In the genomic region with DNA sequence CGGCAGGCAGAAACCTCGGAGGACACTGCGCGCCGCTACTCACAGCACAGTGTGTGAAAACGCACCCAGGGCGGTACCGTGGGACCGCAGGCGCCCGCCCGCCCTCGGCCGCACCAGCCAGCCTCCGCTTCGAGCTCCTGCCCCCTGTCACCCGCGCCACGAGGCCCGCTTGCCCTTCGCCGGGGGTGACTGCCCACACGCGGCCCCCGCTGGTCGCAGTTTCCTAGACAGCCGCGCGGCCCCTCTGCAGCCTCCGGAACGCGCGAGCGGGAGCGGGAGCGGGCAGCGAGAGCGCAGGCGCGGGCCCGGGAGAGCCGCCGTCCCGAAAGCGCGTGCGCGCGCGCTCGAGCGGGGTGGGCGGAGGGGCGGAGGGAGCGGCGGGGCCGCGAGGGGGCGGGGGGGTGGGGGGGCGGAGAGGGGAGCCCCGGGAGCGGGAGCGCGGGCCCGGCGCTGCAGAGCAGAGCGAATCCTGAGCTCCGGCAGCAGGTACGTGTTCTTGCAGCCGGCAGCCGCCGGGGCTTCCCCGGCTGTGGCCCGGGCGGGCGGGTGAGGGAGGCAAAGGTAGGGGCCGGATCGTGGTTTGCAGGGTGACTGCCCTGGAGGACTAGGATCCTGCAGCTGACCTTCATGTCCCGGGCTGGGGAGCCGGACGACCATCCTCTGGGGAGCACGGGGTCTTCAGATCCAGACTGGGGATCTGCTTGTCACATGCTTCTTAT, we compare ENCODE assay signal across 8 mouse cellular contexts. TPM values are rescaled to one million over a fixed set of nuclear protein-coding genes. Genes with fewer than 3 reads are reported as not detected.
A peak's percentile ranks its signal among the peaks of the same experiment; 100 is the strongest.
DNase-seq lines count a peak whose midpoint lies in the region; ATAC-seq and TF ChIP-seq lines count a peak whose summit lies in the region.

A gene (minus strand): TSS at position 330 of the 719 bp plus-strand sequence.
A gene (plus strand): TSS at position 399 of the 719 bp plus-strand sequence.

- H3K27me3 ChIP-seq in embryonic facial prominence, embryonic 15.5 days = peaks cover 45% of the 10 kb centered on the region
- peaks cover 81% of the 10 kb centered on the region for H3K27me3 ChIP-seq in heart, embryonic 13.5 days (replicated peaks)
- H3K27me3 ChIP-seq in liver, embryonic 14.5 days (ENCODE audit: control insufficient read depth, insufficient read depth, low read length) = peaks cover 69% of the 10 kb centered on the region
- peaks cover 22% of the 10 kb centered on the region for H3K27me3 ChIP-seq in neural tube, embryonic 12.5 days (replicated peaks)
- H3K27me3 ChIP-seq in stomach, postnatal 0 days (ENCODE audit: control insufficient read depth, insufficient read depth, low read length) = 0 out of 2 replicates have a peak, but pooled peaks cover 2% of the 10 kb centered on the region

- peak; percentile 82 for ATAC-seq in embryonic facial prominence, embryonic 15.5 days (ENCODE audit: insufficient number of reproducible peaks, low FRiP score, low TSS enrichment, low read depth)
- ATAC-seq in heart, embryonic 13.5 days (ENCODE audit: extremely low read depth, insufficient number of reproducible peaks, low FRiP score, low TSS enrichment) = peak; percentile 75
- peak; percentile 55; the same call in 1 of the 2 replicates for ATAC-seq in liver, embryonic 14.5 days (ENCODE audit: insufficient read depth)
- peak; percentile 92 for ATAC-seq in neural tube, embryonic 12.5 days (ENCODE audit: low FRiP score, low read depth)
- ATAC-seq in stomach, postnatal 0 days (ENCODE audit: low FRiP score, low TSS enrichment) = peak; percentile 85

- 0% methylated on average over 42 of the region's 82 CpGs for WGBS in embryonic facial prominence, embryonic 15.5 days
- 0% methylated on average over 54 of the region's 82 CpGs for WGBS in heart, embryonic 13.5 days
- WGBS in liver, embryonic 14.5 days (ENCODE audit: insufficient replicate concordance) = under 1% methylated on average over 66 of the region's 82 CpGs
- WGBS in neural tube, embryonic 12.5 days = under 1% methylated on average over 64 of the region's 82 CpGs
- WGBS in stomach, postnatal 0 days = under 1% methylated on average over 54 of the region's 82 CpGs

- H3K4me2 ChIP-seq in embryonic facial prominence, embryonic 15.5 days (replicated peaks) = peak within 1 kb of the TSS; percentile 86
- H3K4me2 ChIP-seq in heart, embryonic 13.5 days = peak within 1 kb of the TSS; percentile 90
- H3K4me2 ChIP-seq in liver, embryonic 14.5 days (ENCODE audit: low read depth) = peak within 1 kb of the TSS; percentile 74
- H3K4me2 ChIP-seq in neural tube, embryonic 12.5 days (replicated peaks) = peak within 1 kb of the TSS; percentile 82
- peak within 1 kb of the TSS; percentile 90 for H3K4me2 ChIP-seq in stomach, postnatal 0 days (replicated peaks; ENCODE audit: low read depth)

- no peak for TF ChIP-seq EP300 in liver, embryonic 14.5 days (IDR thresholded peaks at IDR 0.05; ENCODE audit: low read depth)
- TF ChIP-seq EP300 in stomach, postnatal 0 days (optimal IDR thresholded peaks at IDR 0.05) = no peak

- H3K4me1 ChIP-seq in embryonic facial prominence, embryonic 15.5 days = peaks cover 21% of the 10 kb centered on the region
- H3K4me1 ChIP-seq in heart, embryonic 13.5 days = peaks cover 9% of the 10 kb centered on the region; the same call in 1 of the 2 replicates
- H3K4me1 ChIP-seq in liver, embryonic 14.5 days (replicated peaks; ENCODE audit: control insufficient read depth in 2 of 2, insufficient read depth in 2 of 2, low read length in 1 of 2) = no peaks in the 10 kb centered on the region
- peaks cover 9% of the 10 kb centered on the region for H3K4me1 ChIP-seq in neural tube, embryonic 12.5 days
- H3K4me1 ChIP-seq in stomach, postnatal 0 days (replicated peaks; ENCODE audit: control insufficient read depth, insufficient read depth) = no peaks in the 10 kb centered on the region

- no peaks in the 10 kb centered on the region for H3K9me3 ChIP-seq in embryonic facial prominence, embryonic 15.5 days (replicated peaks)
- no peaks in the 10 kb centered on the region for H3K9me3 ChIP-seq in heart, embryonic 13.5 days
- no peaks in the 10 kb centered on the region for H3K9me3 ChIP-seq in liver, embryonic 14.5 days (ENCODE audit: control insufficient read depth, low read length)
- H3K9me3 ChIP-seq in neural tube, embryonic 12.5 days = no peaks in the 10 kb centered on the region
- no peaks in the 10 kb centered on the region for H3K9me3 ChIP-seq in stomach, postnatal 0 days (ENCODE audit: control insufficient read depth, low read length)

- peak; percentile 42 for DNase-seq in 416B (ENCODE audit: low read depth)
- peak; percentile 85 to 89 for DNase-seq in adrenal gland, postnatal 36 days
- DNase-seq in kidney, postnatal 10 days = peak; percentile 84
- peak in 2 of 3 experiments; percentile 14 to 16 for DNase-seq in liver, embryonic 14.5 days (ENCODE audit: low read depth in 3 of 3, low spot score in 3 of 3)
- DNase-seq in stomach, postnatal 0 days (ENCODE audit: low spot score) = peak; percentile 79

- no peak for TF ChIP-seq CTCF in liver, embryonic 14.5 days (IDR thresholded peaks at IDR 0.05; ENCODE audit: low read depth)
- TF ChIP-seq CTCF in stomach, postnatal 0 days (IDR thresholded peaks at IDR 0.05; ENCODE audit: low read depth) = no peak

- peak within 1 kb of the TSS; percentile 60 for H3K9ac ChIP-seq in embryonic facial prominence, embryonic 15.5 days
- H3K9ac ChIP-seq in heart, embryonic 13.5 days = peak within 1 kb of the TSS; percentile 88
- H3K9ac ChIP-seq in liver, embryonic 14.5 days (replicated peaks) = no peak within 1 kb of the TSS; the same call in 1 of the 2 replicates
- H3K9ac ChIP-seq in neural tube, embryonic 12.5 days = peak within 1 kb of the TSS; percentile 71
- H3K9ac ChIP-seq in stomach, postnatal 0 days (ENCODE audit: low read length) = peak within 1 kb of the TSS; percentile 61

- no peaks in the 10 kb centered on the region for H3K36me3 ChIP-seq in embryonic facial prominence, embryonic 15.5 days
- no peaks in the 10 kb centered on the region for H3K36me3 ChIP-seq in heart, embryonic 13.5 days
- no peaks in the 10 kb centered on the region for H3K36me3 ChIP-seq in liver, embryonic 14.5 days (replicated peaks; ENCODE audit: control insufficient read depth, insufficient read depth, low read depth)
- no peaks in the 10 kb centered on the region for H3K36me3 ChIP-seq in neural tube, embryonic 12.5 days
- H3K36me3 ChIP-seq in stomach, postnatal 0 days (ENCODE audit: control insufficient read depth, insufficient read depth, low read length) = no peaks in the 10 kb centered on the region

- peak within 1 kb of the TSS; percentile 61 for H3K4me3 ChIP-seq in embryonic facial prominence, embryonic 15.5 days (replicated peaks)
- peak within 1 kb of the TSS; percentile 83 for H3K4me3 ChIP-seq in heart, embryonic 13.5 days
- H3K4me3 ChIP-seq in liver, embryonic 14.5 days (ENCODE audit: insufficient read depth in 1 of 2, low read depth in 2 of 2, low read length in 2 of 2) = peak within 1 kb of the TSS; percentile 66 to 67
- H3K4me3 ChIP-seq in neural tube, embryonic 12.5 days = peak within 1 kb of the TSS; percentile 70
- peak within 1 kb of the TSS; percentile 71 for H3K4me3 ChIP-seq in stomach, postnatal 0 days (ENCODE audit: low read depth, low read length)

- no peak within 1 kb of the TSS for H3K27ac ChIP-seq in embryonic facial prominence, embryonic 15.5 days (replicated peaks)
- H3K27ac ChIP-seq in heart, embryonic 13.5 days (replicated peaks) = no peak within 1 kb of the TSS
- no peak within 1 kb of the TSS for H3K27ac ChIP-seq in liver, embryonic 14.5 days
- H3K27ac ChIP-seq in neural tube, embryonic 12.5 days = 0 out of 2 replicates have a peak within 1 kb of the TSS, but pooled peaks have one; percentile 59
- no peak within 1 kb of the TSS for H3K27ac ChIP-seq in stomach, postnatal 0 days (replicated peaks)

RNA-seq across cellular contexts. Expression of the first gene that starts in this region (rescaled TPM):
- total RNA-seq in adrenal gland, postnatal 36 days (2021) = 10 to 100 TPM; 23.8 to 31.0 TPM
- 1.5 and 1.7 TPM in 2 replicates for polyA plus RNA-seq in embryonic facial prominence, embryonic 15.5 days (2015; fragmentation: Nextera tagmentation; extraction: Ambion mirVana)
- 1.4 and 1.9 TPM in 2 replicates for polyA plus RNA-seq in heart, embryonic 13.5 days (2015; fragmentation: Nextera tagmentation; extraction: Ambion mirVana)
- polyA plus RNA-seq in liver, embryonic 14.5 days (2012; rRNA removed) = 0.34 and 0.39 TPM in 2 replicates
- 0.52 and 1.1 TPM in 2 replicates for polyA plus RNA-seq in liver, embryonic 14.5 days (2014; fragmentation: Nextera tagmentation; extraction: Ambion mirVana)
- polyA plus RNA-seq in neural tube, embryonic 12.5 days (2016; fragmentation: Nextera tagmentation; extraction: Ambion mirVana) = 1.3 and 1.6 TPM in 2 replicates
- 1.1 and 1.6 TPM in 2 replicates for polyA plus RNA-seq in stomach, postnatal 0 days (2015; fragmentation: Nextera tagmentation; extraction: Ambion mirVana)

RNA-seq across cellular contexts. Expression of the second gene that starts in this region (rescaled TPM):
- under 1 TPM; 0.40 to 0.63 TPM for total RNA-seq in adrenal gland, postnatal 36 days (2021)
- polyA plus RNA-seq in embryonic facial prominence, embryonic 15.5 days (2015; fragmentation: Nextera tagmentation; extraction: Ambion mirVana) = 0.46 and 0.57 TPM in 2 replicates
- polyA plus RNA-seq in heart, embryonic 13.5 days (2015; fragmentation: Nextera tagmentation; extraction: Ambion mirVana) = 0.22 and 0.31 TPM in 2 replicates
- polyA plus RNA-seq in liver, embryonic 14.5 days (2012; rRNA removed) = not detected in 2 replicates
- not detected in 2 replicates for polyA plus RNA-seq in liver, embryonic 14.5 days (2014; fragmentation: Nextera tagmentation; extraction: Ambion mirVana)
- 1.7 and 2.0 TPM in 2 replicates for polyA plus RNA-seq in neural tube, embryonic 12.5 days (2016; fragmentation: Nextera tagmentation; extraction: Ambion mirVana)
- polyA plus RNA-seq in stomach, postnatal 0 days (2015; fragmentation: Nextera tagmentation; extraction: Ambion mirVana) = 0.51 and 0.62 TPM in 2 replicates

Comparison
In these comparisons a context has a peak if more than half of its experiments do, and no peak if none do; other contexts are left out.
1. DNase-seq: peak in every context shown above with its lines; median percentile 87 in adrenal gland, postnatal 36 days; 84 in kidney, postnatal 10 days; 79 in stomach, postnatal 0 days; 42 in 416B; 15 in liver, embryonic 14.5 days.